Mouse (Mus musculus) megakaryocyte, adult 5-6 weeks (primary cell): ENCODE data around the gene Fibin. TPM values are rescaled to one million over a fixed set of nuclear protein-coding genes. Genes with fewer than 3 reads are reported as not detected.

Experiments
- ATAC-seq: 2 replicates; pipeline ENCODE4 v1.8.0; 2016; ENCODE audit warnings: mild to moderate bottlenecking, inconsistent platforms; ENCODE audit not compliant: poor library complexity, severe bottlenecking
- total RNA-seq, 2 experiments: library from RNA; stranded (forward) in 1 of 2; stranded (reverse) in 1 of 2; fragments of 153-499, 151-499 nt in 1 of 2; fragments of 221-1000, 200-1000 nt in 1 of 2; gene quantifications; 2 replicates each; pipeline versions ENCODE4 v1.2.3 to v1.2.4; 2015 to 2017

Gene Fibin
- total RNA-seq, 2 experiments from 2014 or later: not detected

GRCm38 (mm10) chr2:110314509-110315155 lies 48.4 kb downstream of the Fibin start, which contains the start of gene Bbox1:
TSS of gene Bbox1 (minus strand) at chr2:110314560.
- no peak for ATAC-seq

- ATAC-seq: no peak
Observed at GRCm38 (mm10) chr2:110314074-110314473, 48.9 kb downstream of the Fibin start.

DNA sequence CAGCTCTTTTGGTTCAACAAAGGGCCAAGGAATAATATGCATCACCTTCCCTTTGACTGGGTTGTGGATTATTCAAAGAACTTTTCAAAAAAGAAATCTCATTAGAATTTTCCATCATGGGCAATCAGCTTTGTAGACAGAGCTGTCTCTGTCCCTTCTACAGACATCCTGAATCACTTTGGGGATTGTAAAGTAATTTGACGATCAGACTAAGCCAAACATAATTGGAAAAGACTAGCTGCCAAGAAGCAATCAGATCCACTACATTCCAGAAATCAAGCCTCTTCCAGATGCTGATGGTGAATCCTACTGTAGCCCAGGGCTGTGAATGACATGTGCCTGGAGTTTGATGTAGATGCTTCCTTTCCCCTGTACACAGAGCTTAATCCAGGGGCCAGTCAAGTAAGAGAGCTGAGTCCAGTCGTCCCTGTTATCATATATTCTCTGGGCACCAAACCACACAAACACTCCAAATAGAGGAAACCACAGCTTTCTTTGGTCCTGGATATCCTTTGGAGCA lies 49.6 kb downstream of the Fibin start:
- no peak for ATAC-seq

Other genes with a start within 250 kb of the Fibin start
- gene Bbox1, start 48.6 kb downstream of the Fibin start, total RNA-seq (2015): not detected in 2 replicates
- not detected in 2 replicates for gene Bbox1, start 48.6 kb downstream of the Fibin start, total RNA-seq (2017)
- gene Slc5a12, start 234.1 kb upstream of the Fibin start, total RNA-seq (2015): not detected in 2 replicates
- not detected in 2 replicates for gene Slc5a12, start 234.1 kb upstream of the Fibin start, total RNA-seq (2017)